Mouse (Mus musculus) bone marrow, adult 2 months (tissue): ENCODE results near the gene Il31.

Experiments used
- CTCF ChIP-seq: fragments of 200-500 bp; IDR thresholded peaks from 2 replicates; pipeline ENCODE4 v1.5.1; 2011; ENCODE audit warnings: low read length, control low read depth; ENCODE audit not compliant: control insufficient read depth, insufficient read depth
- POLR2A ChIP-seq: fragments of 200-500 bp; IDR thresholded peaks from 2 replicates; pipeline ENCODE4 v1.6.1; 2011; ENCODE audit warnings: low read depth, mild to moderate bottlenecking, control low read depth, low read length, borderline replicate concordance; ENCODE audit not compliant: control insufficient read depth

DNA sequence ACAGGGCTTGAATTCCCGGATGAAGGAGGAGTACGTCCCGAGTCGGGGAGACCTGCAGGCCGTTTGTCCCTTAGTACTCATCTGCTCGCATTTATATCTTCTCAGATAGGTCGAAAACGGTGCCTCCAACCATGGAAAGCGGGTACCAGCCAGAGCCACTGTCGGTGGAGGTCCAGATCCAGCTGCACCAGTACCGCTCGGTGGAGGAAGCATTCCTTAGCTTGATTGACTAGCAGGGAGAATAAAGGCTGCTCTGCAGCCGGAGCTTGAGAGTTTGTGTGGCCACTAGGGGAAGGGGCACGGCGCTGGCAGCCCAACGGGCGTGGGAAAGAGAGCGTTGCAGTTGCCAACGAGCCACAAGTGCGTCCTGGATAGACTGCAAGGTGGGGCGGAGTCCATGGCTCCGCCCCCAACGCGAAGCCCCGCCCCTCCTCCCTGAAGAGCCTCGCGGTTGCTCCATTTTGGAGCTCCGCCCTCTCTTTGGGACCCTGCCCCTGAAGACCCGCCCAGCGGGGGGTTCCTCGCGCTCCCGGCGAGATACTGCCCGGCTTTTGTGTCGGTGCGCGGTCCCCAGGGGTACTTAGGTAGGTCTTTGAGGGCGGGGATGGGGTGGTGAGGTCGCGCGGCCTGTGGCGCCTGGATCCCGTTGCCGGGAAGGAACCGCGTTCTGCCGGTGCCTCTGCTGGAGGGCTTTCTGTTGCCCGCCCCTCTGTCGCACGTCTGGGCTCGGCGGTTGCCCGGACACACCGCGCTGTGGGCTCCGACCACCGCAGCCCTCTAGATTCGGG, 18.8 kb upstream of the Il31 start:
- TF ChIP-seq CTCF (no peak), POLR2A (no peak)
